Mouse (Mus musculus) gastrocnemius, adult 8-10 months (tissue): ENCODE data around the gene Hpgds. TPM values are rescaled to one million over a fixed set of nuclear protein-coding genes. Genes with fewer than 3 reads are reported as not detected.

Source experiments
- DNase-seq, 2 experiments: peaks; one replicate each; pipeline ENCODE4 v3.0.0; 2022; ENCODE audit warnings: low spot score in 2 of 2
- total RNA-seq, 4 experiments: library from RNA; stranded (reverse); gene quantifications; 2 replicates each; pipeline ENCODE4 v1.2.4; 2022

The Hpgds gene
- 1 to 10 TPM in 1 of 4 experiments, under 1 TPM in 3; 0.07 to 1.3 (median 0.47) TPM for total RNA-seq

GRCm38 (mm10) chr6:65144621-65145205, at the start of gene Hpgds:
Hpgds (minus strand) TSS chr6:65144908.
- DNase-seq: no peak

- no peak for DNase-seq
Observed at GRCm38 (mm10) chr6:65164977-65165376, 20.3 kb upstream of the Hpgds start.

DNA sequence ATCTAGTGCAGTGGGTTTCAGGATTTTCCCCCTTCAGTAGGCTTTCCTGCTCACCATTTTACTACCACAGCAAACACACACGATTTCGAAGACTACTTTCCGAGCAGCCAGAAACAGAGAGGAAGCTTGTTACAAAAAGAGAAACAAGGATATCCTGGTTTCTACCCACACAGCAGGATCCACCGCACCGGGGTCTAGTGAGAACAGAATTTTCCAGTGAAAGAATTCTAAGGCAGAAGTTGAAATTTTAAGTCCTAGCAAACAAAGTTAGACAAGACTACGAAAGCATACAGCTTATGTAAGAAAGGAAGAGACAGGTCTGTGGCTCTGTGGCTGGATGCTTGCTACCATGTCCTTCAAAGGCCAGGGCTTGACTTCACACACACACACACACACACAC, 19.4 kb upstream of the Hpgds start:
- no peak for DNase-seq

GRCm38 (mm10) chr6:65159381-65159942, 14.8 kb upstream of the Hpgds start:
- DNase-seq: no peak

DNA sequence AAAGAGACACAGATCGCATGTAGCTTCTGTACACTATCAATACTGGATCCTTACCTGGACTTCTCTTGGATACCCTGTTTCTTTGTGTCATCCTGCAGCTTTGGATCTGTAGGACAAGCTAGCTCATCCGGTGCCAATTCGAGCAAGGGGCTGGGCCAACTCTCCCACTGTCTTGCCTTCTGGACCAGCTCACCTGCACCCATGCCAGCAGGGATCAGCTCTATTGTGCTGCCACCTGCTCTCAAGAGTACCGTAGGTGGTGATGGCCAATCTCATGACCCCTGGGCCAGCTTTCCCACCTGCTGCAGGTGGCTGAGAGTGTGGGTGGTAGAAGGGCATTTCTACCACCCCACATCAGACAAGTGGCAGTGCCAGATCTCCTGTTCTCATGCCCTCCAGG, 12.3 kb upstream of the Hpgds start:
- no peak for DNase-seq

GRCm38 (mm10) chr6:65153570-65153969, 8.9 kb upstream of the Hpgds start:
- no peak for DNase-seq

DNA sequence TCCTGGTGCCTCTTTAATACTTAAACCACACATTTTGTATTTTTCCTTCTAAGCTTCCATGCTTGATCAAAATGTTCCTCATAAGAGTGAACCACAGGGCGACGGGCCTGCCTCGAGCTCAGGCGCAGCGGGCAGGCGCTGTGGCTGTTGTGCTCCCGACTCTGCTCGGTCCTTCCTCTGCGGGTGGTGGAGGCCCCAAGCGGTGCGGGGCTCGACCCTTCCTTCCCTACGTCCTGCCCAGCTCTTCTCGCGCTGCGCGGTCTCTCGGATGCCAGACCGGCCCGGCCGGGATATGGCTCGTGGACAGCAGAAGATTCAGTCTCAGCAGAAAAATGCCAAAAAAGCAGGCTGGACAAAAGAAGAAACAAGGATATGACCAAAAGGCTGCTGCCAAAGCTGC, 6.0 kb upstream of the Hpgds start:
- DNase-seq: no peak

- DNase-seq: no peak
Observed at GRCm38 (mm10) chr6:65146363-65146762, 1.7 kb upstream of the Hpgds start.

DNA sequence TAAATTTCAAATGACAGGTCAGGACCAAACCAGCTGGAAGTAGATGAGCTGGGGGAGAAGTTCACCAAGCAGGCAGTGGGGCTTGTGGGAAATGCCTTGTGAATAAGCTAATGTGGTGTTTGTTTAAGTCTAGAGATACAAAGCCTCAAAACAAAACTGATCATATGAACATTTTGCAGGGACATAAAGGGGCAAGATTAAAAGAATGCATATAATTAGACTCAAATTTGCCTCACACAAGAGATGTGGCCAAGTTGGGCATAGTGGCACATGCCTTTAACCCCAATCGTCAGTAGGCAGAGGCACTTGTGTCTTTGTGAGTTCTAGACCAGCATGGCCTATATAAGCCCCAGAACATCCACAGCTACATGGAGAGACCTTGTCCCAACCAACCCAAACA, 2.4 kb downstream of the Hpgds start:
- DNase-seq: no peak

DNA sequence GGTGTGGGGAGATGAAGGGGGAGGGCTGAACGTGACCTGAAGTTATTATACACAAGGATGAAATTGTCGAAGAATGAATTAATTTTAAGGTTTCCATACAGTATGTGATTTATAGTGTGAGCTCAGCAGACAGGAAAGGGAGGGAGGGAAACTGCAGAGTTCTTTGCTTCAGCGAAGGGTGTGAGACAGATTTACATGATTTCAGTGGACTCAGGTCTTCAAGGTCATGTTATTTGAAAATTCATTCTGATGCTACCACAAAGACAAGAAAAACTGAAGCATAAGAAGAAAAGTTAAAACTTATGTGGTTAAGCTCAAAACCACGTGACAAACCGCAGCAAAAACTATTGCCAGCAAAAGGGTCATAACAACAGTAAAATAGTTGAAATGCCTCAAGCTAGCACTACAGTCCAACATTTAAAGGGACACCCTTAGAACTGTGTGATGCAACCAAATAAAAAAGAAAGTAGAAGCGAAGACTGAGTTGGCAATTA, 3.9 kb downstream of the Hpgds start:
- no peak for DNase-seq

DNA sequence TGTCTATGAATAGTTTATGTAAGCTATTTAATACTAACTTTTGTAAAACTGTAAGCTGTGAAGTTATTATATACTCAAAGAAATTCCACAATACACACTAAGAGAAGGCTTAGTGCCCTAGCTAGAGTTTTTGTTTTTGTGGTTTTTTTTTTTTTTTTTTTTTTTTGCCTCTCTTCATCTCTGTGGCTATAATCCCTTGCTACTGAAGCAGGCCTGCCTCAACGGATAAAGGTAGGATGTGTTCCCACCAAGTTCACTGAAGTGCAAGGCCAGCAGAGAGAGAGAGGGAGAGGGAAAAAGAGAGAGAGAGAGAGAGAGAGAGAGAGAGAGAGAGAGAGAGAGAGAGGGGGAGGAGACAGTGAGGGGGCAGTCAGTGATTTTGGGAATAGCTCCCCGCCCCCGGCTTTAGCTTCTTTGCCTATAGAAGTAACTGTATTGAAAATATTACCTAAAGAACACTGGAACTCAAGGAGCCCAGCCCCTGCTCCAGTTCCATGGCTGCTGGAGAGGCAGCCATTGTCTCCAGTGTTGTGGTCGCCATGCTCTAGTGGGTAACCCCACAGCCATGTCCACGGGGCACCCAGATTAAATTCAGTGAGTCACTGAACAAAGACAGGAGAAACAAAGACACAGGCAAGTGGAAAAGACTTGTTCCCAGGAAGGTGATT, 4.5 kb downstream of the Hpgds start:
- no peak for DNase-seq

- no peak for DNase-seq
Observed at GRCm38 (mm10) chr6:65138243-65138642, 6.5 kb downstream of the Hpgds start.

DNA sequence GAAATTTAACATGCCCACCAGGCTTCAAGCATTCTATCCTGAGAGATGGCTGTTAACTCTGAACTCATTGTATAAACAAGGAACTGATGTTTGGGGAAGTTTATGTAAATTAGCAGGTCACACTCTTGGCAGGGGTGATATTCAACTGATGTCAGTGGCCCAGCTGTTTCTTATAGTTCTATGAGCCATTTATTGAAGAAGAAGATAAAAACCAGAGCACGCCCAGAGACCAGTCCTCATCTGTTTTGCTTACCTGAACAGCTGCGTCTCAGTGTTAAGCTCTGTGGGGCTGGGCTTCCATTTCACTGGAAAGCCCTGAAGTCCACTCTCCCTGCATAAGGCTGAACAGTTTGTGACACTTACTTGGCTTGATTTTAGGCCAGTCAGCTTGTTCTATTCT, 6.9 kb downstream of the Hpgds start:
- DNase-seq: no peak

- no peak for DNase-seq
Observed at GRCm38 (mm10) chr6:65132376-65132775, 12.3 kb downstream of the Hpgds start.

- no peak for DNase-seq
Observed at GRCm38 (mm10) chr6:65126074-65126726, 18.5 kb downstream of the Hpgds start.

DNA sequence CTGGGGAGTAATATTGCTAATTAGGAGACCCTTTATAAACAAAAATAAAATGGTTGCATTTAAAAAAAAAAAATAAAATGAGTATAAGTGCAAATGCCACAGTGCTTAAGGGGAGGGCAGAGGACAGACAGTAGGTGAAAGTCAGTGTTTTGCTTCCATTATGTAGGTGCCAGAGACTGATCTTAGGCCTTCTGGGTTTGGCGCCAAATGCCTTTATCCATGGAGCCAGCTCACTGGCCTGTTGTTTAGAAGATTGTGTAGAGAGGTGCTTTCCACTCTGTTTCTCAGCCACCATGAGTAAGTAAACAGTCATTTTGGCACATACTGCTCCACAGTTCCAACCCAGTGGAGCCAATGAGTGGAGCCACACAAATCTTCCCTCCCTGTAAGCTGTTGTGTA, 27.2 kb downstream of the Hpgds start:
- no peak for DNase-seq

GRCm38 (mm10) chr6:65114902-65115301, 29.8 kb downstream of the Hpgds start:
- DNase-seq: no peak

GRCm38 (mm10) chr6:65079139-65079538, 65.6 kb downstream of the Hpgds start:
- no peak for DNase-seq

DNA sequence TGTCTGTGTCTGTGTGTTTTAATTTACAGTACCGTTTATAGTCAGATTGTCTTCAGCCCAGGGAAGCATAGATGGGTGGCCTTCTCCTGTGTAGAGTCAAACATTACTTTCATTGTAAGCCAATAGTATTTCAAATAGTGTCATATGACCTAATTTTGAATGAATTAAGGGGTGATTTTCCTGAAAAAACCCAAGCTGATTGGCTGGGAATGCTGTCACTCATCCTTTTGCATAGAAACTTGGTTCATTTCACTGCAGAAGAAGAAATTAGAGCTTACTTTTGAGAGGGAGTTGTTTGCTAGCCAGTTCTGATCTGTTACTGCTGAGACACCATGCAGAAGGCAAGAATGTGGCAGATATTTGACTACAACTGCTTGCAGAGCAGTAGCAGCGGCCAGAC, 69.5 kb downstream of the Hpgds start:
- DNase-seq: no peak
